ENCODE assay signal across 30 mouse cellular contexts in genomic region chr12:41878972-41879371, GRCm38 (mm10).
"Had no signal": no experiment of that assay in that cellular context is flagged by ENCODE, and none has a peak within 500 bp of the region (broad histone marks: within the 10 kb centered on the region; RNA-seq: fewer than 3 reads in every experiment).

No protein-coding gene starts in this region.

- H3K27me3 ChIP-seq: limb, embryonic 12.5 days; limb, embryonic 13.5 days; limb, embryonic 15.5 days; liver, embryonic 12.5 days; liver, embryonic 13.5 days; liver, embryonic 15.5 days; lung, embryonic 15.5 days; megakaryocyte, embryonic 14.5 days; midbrain, embryonic 12.5 days; midbrain, embryonic 13.5 days; midbrain, embryonic 15.5 days; neural tube, embryonic 12.5 days had no signal

- H3K36me3 ChIP-seq: limb, embryonic 10.5 days; limb, embryonic 12.5 days; limb, embryonic 13.5 days; limb, embryonic 15.5 days; liver, embryonic 12.5 days; liver, embryonic 13.5 days; liver, embryonic 15.5 days; lung, embryonic 15.5 days; midbrain, embryonic 10.5 days; midbrain, embryonic 12.5 days; midbrain, embryonic 13.5 days; midbrain, embryonic 15.5 days; neural tube, embryonic 12.5 days had no signal

- H3K9me3 ChIP-seq: limb, embryonic 10.5 days; limb, embryonic 12.5 days; limb, embryonic 13.5 days; limb, embryonic 15.5 days; liver, embryonic 12.5 days; liver, embryonic 13.5 days; liver, embryonic 15.5 days; lung, embryonic 15.5 days; megakaryocyte, embryonic 14.5 days; midbrain, embryonic 10.5 days; midbrain, embryonic 12.5 days; midbrain, embryonic 13.5 days; midbrain, embryonic 15.5 days; neural tube, embryonic 12.5 days had no signal

- ATAC-seq: liver, embryonic 12.5 days; lung, postnatal 0 days; midbrain, embryonic 13.5 days; midbrain, embryonic 15.5 days; midbrain, embryonic 16.5 days had no signal

- DNase-seq: left cerebral cortex, postnatal 4 days; liver; liver, embryonic 13.5 days; liver, postnatal 0 days; lung, adult 18-20 months; lung, adult 2 months; lung, embryonic 14.5 days; lung, postnatal 10 days; lung, postnatal 14 days; lung, postnatal 4 days had no signal

- H3K27ac ChIP-seq: left cerebral cortex, adult 2 months; limb, embryonic 10.5 days; limb, embryonic 12.5 days; limb, embryonic 13.5 days; limb, embryonic 15.5 days; liver, embryonic 12.5 days; liver, embryonic 13.5 days; liver, embryonic 14.5 days; liver, embryonic 15.5 days; lung, embryonic 15.5 days; macrophage; midbrain, embryonic 10.5 days; midbrain, embryonic 12.5 days; midbrain, embryonic 13.5 days; midbrain, embryonic 15.5 days; neural tube, embryonic 12.5 days had no signal

- H3K4me3 ChIP-seq: left cerebral cortex, adult 2 months; limb, embryonic 10.5 days; limb, embryonic 12.5 days; limb, embryonic 13.5 days; limb, embryonic 15.5 days; liver, embryonic 12.5 days; liver, embryonic 13.5 days; liver, embryonic 15.5 days; lung, embryonic 15.5 days; midbrain, embryonic 10.5 days; midbrain, embryonic 12.5 days; midbrain, embryonic 13.5 days; midbrain, embryonic 15.5 days; myocyte; neural tube, embryonic 12.5 days had no signal

- H3K4me2 ChIP-seq: limb, embryonic 12.5 days; limb, embryonic 13.5 days; limb, embryonic 15.5 days; liver, embryonic 11.5 days; liver, embryonic 12.5 days; liver, embryonic 13.5 days; liver, embryonic 15.5 days; lung, embryonic 14.5 days; lung, embryonic 15.5 days; midbrain, embryonic 12.5 days; midbrain, embryonic 13.5 days; midbrain, embryonic 15.5 days; neural tube, embryonic 12.5 days had no signal

- H3K4me1 ChIP-seq: limb, embryonic 10.5 days; limb, embryonic 12.5 days; limb, embryonic 13.5 days; limb, embryonic 15.5 days; liver, embryonic 13.5 days; liver, embryonic 15.5 days; lung, embryonic 15.5 days; midbrain, embryonic 10.5 days; midbrain, embryonic 12.5 days; midbrain, embryonic 13.5 days; midbrain, embryonic 15.5 days; neural tube, embryonic 12.5 days had no signal

- H3K9ac ChIP-seq: limb, embryonic 12.5 days; limb, embryonic 13.5 days; limb, embryonic 15.5 days; liver, embryonic 12.5 days; liver, embryonic 13.5 days; liver, embryonic 14.5 days; liver, embryonic 15.5 days; liver, postnatal 0 days; lung, embryonic 14.5 days; lung, embryonic 15.5 days; midbrain, embryonic 12.5 days; midbrain, embryonic 13.5 days; midbrain, embryonic 15.5 days; neural tube, embryonic 12.5 days had no signal
